Mouse (Mus musculus): ENCODE measurements around the gene Polr1d. TPM values are rescaled to one million over a fixed set of nuclear protein-coding genes. Genes with fewer than 3 reads are reported as not detected.

The Polr1d gene
- polyA plus RNA-seq, 1 experiment from 2014 or later: 87.3 TPM

- no peak for ATAC-seq (replicated peaks; ENCODE audit: extremely low read depth, insufficient read depth, low FRiP score)
- H3K9me3 ChIP-seq (replicated peaks; ENCODE audit: control insufficient read depth, low read length): no peaks in the 10 kb centered on the region
- 88% methylated on average over 6 of the region's 6 CpGs for WGBS
- no peak overlapping the region for H3K9ac ChIP-seq (ENCODE audit: low read length)
- no peak overlapping the region for H3K4me2 ChIP-seq (ENCODE audit: low read depth, low read length)
- no peak overlapping the region for H3K27ac ChIP-seq (ENCODE audit: low read length)
- no peak overlapping the region for H3K4me3 ChIP-seq (ENCODE audit: low read length)
- peaks cover 45% of the 10 kb centered on the region for H3K4me1 ChIP-seq (ENCODE audit: control insufficient read depth, insufficient read depth, low read length)
- H3K36me3 ChIP-seq (ENCODE audit: control insufficient read depth, insufficient read depth): no peaks in the 10 kb centered on the region
- H3K27me3 ChIP-seq (ENCODE audit: control insufficient read depth, insufficient read depth, low read length): no peaks in the 10 kb centered on the region
Observed at GRCm38 (mm10) chr5:147053071-147053470, 23.8 kb upstream of the Polr1d start.

- WGBS: 85% methylated on average over 3 of the region's 3 CpGs
- no peaks in the 10 kb centered on the region for H3K9me3 ChIP-seq (replicated peaks; ENCODE audit: control insufficient read depth, low read length)
Observed at GRCm38 (mm10) chr5:147053481-147053880, 23.4 kb upstream of the Polr1d start.

DNA sequence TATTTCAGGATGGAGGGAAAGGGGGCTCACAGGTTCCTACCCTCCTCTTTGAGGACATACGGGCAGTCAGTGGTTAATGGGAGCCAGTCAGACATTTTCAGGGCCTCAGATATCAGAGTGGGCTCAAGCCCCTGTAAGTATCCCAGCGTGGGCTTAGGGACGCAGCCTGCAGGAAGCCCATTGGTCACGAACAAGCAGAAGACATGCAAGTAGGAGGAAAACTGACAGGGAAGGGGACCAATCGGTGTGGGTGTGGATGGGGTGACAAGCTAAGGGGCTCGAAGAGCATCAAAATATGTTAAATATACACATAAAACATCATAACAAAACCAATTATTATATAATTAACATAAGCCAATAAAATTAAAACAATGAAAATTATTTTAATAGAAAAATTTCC lies 22.5 kb upstream of the Polr1d start:
- Histone ChIP-seq H3K4me3 (ENCODE audit: low read length) (no peak overlapping the region), H3K4me1 (ENCODE audit: control insufficient read depth, insufficient read depth, low read length) (peaks cover 48% of the 10 kb centered on the region), H3K9ac (ENCODE audit: low read length) (no peak overlapping the region), H3K27me3 (ENCODE audit: control insufficient read depth, insufficient read depth, low read length) (no peaks in the 10 kb centered on the region), H3K4me2 (ENCODE audit: low read depth, low read length) (no peak overlapping the region), H3K27ac (ENCODE audit: low read length) (no peak overlapping the region), H3K36me3 (ENCODE audit: control insufficient read depth, insufficient read depth) (no peaks in the 10 kb centered on the region), H3K9me3 (replicated peaks; ENCODE audit: control insufficient read depth, low read length) (no peaks in the 10 kb centered on the region)
- ATAC-seq (replicated peaks; ENCODE audit: extremely low read depth, insufficient read depth, low FRiP score): no peak
- 78% methylated on average over 6 of the region's 6 CpGs for WGBS

More at GRCm38 (mm10) chr5:147053481-147053880, 23.4 kb upstream of the Polr1d start:
- H3K4me3 ChIP-seq (ENCODE audit: low read length): no peak overlapping the region
- ATAC-seq (replicated peaks; ENCODE audit: extremely low read depth, insufficient read depth, low FRiP score): no peak
- H3K4me1 ChIP-seq (ENCODE audit: control insufficient read depth, insufficient read depth, low read length): peaks cover 47% of the 10 kb centered on the region
- H3K27ac ChIP-seq (ENCODE audit: low read length): no peak overlapping the region
- no peaks in the 10 kb centered on the region for H3K27me3 ChIP-seq (ENCODE audit: control insufficient read depth, insufficient read depth, low read length)
- H3K9ac ChIP-seq (ENCODE audit: low read length): no peak overlapping the region
- no peak overlapping the region for H3K4me2 ChIP-seq (ENCODE audit: low read depth, low read length)
- no peaks in the 10 kb centered on the region for H3K36me3 ChIP-seq (ENCODE audit: control insufficient read depth, insufficient read depth)

DNA sequence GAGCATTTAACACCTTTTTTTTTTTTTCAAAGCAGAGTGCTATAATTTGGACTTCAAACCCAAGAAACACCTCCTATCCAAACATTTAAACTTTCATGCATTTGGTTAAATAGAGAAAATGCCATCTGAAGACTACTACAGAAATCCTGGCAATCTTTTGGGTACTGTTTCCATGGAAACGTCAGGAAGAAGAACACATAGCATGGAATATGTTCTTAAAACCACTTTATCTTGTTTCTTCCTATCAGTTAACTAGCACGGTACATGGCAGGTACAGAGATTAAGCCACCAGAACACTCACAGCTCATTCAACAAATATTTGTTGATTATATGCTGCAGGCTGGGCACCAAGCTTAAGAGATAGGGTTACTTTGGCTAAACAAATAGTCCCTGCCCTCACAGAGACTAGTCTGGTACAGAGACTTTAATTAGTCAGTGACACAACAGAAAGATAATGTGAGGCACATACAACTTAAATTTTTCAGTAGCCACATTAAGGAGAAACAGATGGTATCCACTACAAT lies 22.0 kb upstream of the Polr1d start:
- WGBS: 37% methylated on average over 2 of the region's 2 CpGs
- peaks cover 47% of the 10 kb centered on the region for H3K4me1 ChIP-seq (ENCODE audit: control insufficient read depth, insufficient read depth, low read length)

GRCm38 (mm10) chr5:147055572-147056245 lies 21.1 kb upstream of the Polr1d start:
- no peak for ATAC-seq (replicated peaks; ENCODE audit: extremely low read depth, insufficient read depth, low FRiP score)
- 78% methylated on average over 6 of the region's 6 CpGs for WGBS

More for the DNA sequence above, 22.0 kb upstream of the Polr1d start:
- H3K9ac ChIP-seq (ENCODE audit: low read length): no peak overlapping the region
- no peak overlapping the region for H3K4me2 ChIP-seq (ENCODE audit: low read depth, low read length)
- no peaks in the 10 kb centered on the region for H3K36me3 ChIP-seq (ENCODE audit: control insufficient read depth, insufficient read depth)
- no peak overlapping the region for H3K4me3 ChIP-seq (ENCODE audit: low read length)
- no peaks in the 10 kb centered on the region for H3K27me3 ChIP-seq (ENCODE audit: control insufficient read depth, insufficient read depth, low read length)
- ATAC-seq (replicated peaks; ENCODE audit: extremely low read depth, insufficient read depth, low FRiP score): no peak
- no peak overlapping the region for H3K27ac ChIP-seq (ENCODE audit: low read length)
- H3K9me3 ChIP-seq (replicated peaks; ENCODE audit: control insufficient read depth, low read length): no peaks in the 10 kb centered on the region

GRCm38 (mm10) chr5:147056712-147057290 lies 20.0 kb upstream of the Polr1d start:
- peaks cover 39% of the 10 kb centered on the region for H3K4me1 ChIP-seq (ENCODE audit: control insufficient read depth, insufficient read depth, low read length)
- H3K4me3 ChIP-seq (ENCODE audit: low read length): no peak overlapping the region
- WGBS: 83% methylated on average over 10 of the region's 10 CpGs
- no peak for ATAC-seq (replicated peaks; ENCODE audit: extremely low read depth, insufficient read depth, low FRiP score)
- H3K4me2 ChIP-seq (ENCODE audit: low read depth, low read length): no peak overlapping the region
- H3K27ac ChIP-seq (ENCODE audit: low read length): 0 out of 2 replicates have a peak overlapping the region, but pooled peaks have one; percentile 23
- no peaks in the 10 kb centered on the region for H3K9me3 ChIP-seq (replicated peaks; ENCODE audit: control insufficient read depth, low read length)
- no peaks in the 10 kb centered on the region for H3K36me3 ChIP-seq (ENCODE audit: control insufficient read depth, insufficient read depth)
- H3K27me3 ChIP-seq (ENCODE audit: control insufficient read depth, insufficient read depth, low read length): no peaks in the 10 kb centered on the region
- H3K9ac ChIP-seq (ENCODE audit: low read length): no peak overlapping the region

More at GRCm38 (mm10) chr5:147055572-147056245, 21.1 kb upstream of the Polr1d start:
- peaks cover 47% of the 10 kb centered on the region for H3K4me1 ChIP-seq (ENCODE audit: control insufficient read depth, insufficient read depth, low read length)
- no peak overlapping the region for H3K9ac ChIP-seq (ENCODE audit: low read length)
- H3K4me3 ChIP-seq (ENCODE audit: low read length): no peak overlapping the region
- H3K36me3 ChIP-seq (ENCODE audit: control insufficient read depth, insufficient read depth): no peaks in the 10 kb centered on the region
- no peaks in the 10 kb centered on the region for H3K27me3 ChIP-seq (ENCODE audit: control insufficient read depth, insufficient read depth, low read length)
- no peak overlapping the region for H3K4me2 ChIP-seq (ENCODE audit: low read depth, low read length)
- H3K27ac ChIP-seq (ENCODE audit: low read length): no peak overlapping the region
- H3K9me3 ChIP-seq (replicated peaks; ENCODE audit: control insufficient read depth, low read length): no peaks in the 10 kb centered on the region

DNA sequence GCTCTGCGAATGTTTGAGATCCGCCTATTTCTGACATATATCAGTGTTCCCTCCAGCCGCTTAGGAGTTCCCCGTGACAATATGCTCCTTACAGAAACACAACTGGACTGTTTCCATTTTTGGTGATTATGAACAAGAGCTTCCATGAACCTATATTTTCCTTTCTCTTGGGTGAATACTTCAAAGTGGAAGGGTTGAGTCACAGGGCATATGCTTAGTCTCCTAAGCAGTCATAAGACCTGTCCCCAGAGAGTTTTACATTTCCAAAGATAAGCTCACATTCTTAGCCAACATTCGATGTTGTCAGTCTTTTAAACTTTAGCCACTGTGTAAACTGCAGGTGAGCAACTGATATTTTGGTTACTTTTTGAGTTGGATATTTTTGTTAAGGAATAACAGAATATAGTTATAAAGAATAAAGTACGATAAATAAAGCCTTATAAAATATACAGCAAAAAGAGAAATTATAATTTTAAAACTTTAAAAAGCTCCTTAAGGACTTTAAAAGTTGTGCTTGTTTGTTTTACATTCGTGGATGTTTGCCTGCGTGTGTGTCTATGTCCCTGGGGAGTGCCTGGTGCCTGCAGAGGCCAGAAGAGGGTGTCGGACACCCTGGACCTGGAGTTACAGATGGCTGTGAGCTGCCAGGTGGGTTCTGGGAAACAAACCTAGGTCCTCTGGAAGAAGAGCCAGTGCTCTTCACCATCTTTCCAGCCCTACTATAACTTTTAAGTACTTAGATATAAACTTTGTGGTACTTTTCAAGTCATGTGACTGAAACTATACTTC lies 19.0 kb upstream of the Polr1d start:
- H3K36me3 ChIP-seq (ENCODE audit: control insufficient read depth, insufficient read depth): no peaks in the 10 kb centered on the region
- H3K27me3 ChIP-seq (ENCODE audit: control insufficient read depth, insufficient read depth, low read length): no peaks in the 10 kb centered on the region
- H3K9me3 ChIP-seq (replicated peaks; ENCODE audit: control insufficient read depth, low read length): no peaks in the 10 kb centered on the region
- H3K4me3 ChIP-seq (ENCODE audit: low read length): no peak overlapping the region
- H3K27ac ChIP-seq (ENCODE audit: low read length): no peak overlapping the region
- no peak overlapping the region for H3K9ac ChIP-seq (ENCODE audit: low read length)
- no peak overlapping the region for H3K4me2 ChIP-seq (ENCODE audit: low read depth, low read length)
- 0 out of 2 replicates have a peak, but pooled peaks have one; percentile 21 for ATAC-seq (replicated peaks; ENCODE audit: extremely low read depth, insufficient read depth, low FRiP score)
- 56% methylated on average over 9 of the region's 9 CpGs for WGBS
- H3K4me1 ChIP-seq (ENCODE audit: control insufficient read depth, insufficient read depth, low read length): peaks cover 37% of the 10 kb centered on the region

DNA sequence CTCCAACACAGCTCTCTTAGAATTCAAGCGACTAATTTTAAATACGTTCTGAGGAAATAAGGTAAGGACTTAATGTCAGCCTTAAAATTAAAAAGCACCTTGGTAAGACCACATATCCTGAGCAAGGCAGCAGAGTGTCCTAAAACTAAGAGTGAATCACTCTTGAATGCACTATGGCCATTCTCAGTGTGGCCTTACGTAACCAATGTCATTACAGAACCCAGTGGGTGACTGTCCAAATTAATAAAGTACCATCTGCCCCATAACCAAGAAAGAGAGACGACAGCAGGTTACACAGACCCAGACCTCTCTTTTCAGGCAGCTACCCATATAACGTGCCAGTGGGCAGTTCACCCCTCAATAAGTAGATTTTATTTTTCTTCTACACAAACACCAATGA lies 18.2 kb upstream of the Polr1d start:
- H3K9me3 ChIP-seq (replicated peaks; ENCODE audit: control insufficient read depth, low read length): no peaks in the 10 kb centered on the region
- no peak overlapping the region for H3K4me2 ChIP-seq (ENCODE audit: low read depth, low read length)
- no peaks in the 10 kb centered on the region for H3K27me3 ChIP-seq (ENCODE audit: control insufficient read depth, insufficient read depth, low read length)
- ATAC-seq (replicated peaks; ENCODE audit: extremely low read depth, insufficient read depth, low FRiP score): no peak
- WGBS: 90% methylated on average over 5 of the region's 5 CpGs
- peaks cover 42% of the 10 kb centered on the region for H3K4me1 ChIP-seq (ENCODE audit: control insufficient read depth, insufficient read depth, low read length)
- H3K9ac ChIP-seq (ENCODE audit: low read length): no peak overlapping the region
- H3K4me3 ChIP-seq (ENCODE audit: low read length): no peak overlapping the region
- H3K27ac ChIP-seq (ENCODE audit: low read length): no peak overlapping the region
- H3K36me3 ChIP-seq (ENCODE audit: control insufficient read depth, insufficient read depth): no peaks in the 10 kb centered on the region

DNA sequence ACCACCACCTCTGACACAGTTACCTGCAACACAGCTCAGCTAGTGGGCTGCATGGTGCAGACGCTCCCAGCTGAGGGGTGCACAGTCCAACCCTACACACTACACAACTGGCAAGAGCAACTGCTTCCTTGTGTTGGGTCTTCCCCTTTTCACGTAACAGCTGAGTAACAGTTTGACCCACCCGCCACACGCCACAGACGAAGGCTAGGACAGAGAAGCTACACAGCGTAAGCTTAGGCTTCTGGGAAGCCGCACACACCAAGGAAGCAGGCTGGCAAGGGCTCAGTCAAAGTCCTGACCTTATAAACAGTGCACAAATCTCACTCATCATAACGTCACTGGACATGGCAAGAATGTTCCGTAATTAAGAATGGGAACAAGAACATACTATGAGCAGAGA lies 17.5 kb upstream of the Polr1d start:
- Histone ChIP-seq H3K36me3 (ENCODE audit: control insufficient read depth, insufficient read depth) (no peaks in the 10 kb centered on the region), H3K27me3 (ENCODE audit: control insufficient read depth, insufficient read depth, low read length) (no peaks in the 10 kb centered on the region), H3K27ac (ENCODE audit: low read length) (no peak overlapping the region), H3K9ac (ENCODE audit: low read length) (no peak overlapping the region), H3K9me3 (replicated peaks; ENCODE audit: control insufficient read depth, low read length) (no peaks in the 10 kb centered on the region), H3K4me1 (ENCODE audit: control insufficient read depth, insufficient read depth, low read length) (peaks cover 45% of the 10 kb centered on the region), H3K4me3 (ENCODE audit: low read length) (no peak overlapping the region), H3K4me2 (ENCODE audit: low read depth, low read length) (no peak overlapping the region)
- no peak for ATAC-seq (replicated peaks; ENCODE audit: extremely low read depth, insufficient read depth, low FRiP score)
- WGBS: 82% methylated on average over 9 of the region's 9 CpGs
